Mouse (Mus musculus) C2C12 (cell line): Measurements from ENCODE around the gene Camkk2.

Experiments used
- CEBPB ChIP-seq: IDR thresholded peaks from one replicate; pipeline ENCODE4 v1.6.1; 2011; ENCODE audit warnings: low read depth, mild to moderate bottlenecking, control low read depth, moderate library complexity
- CTCF ChIP-seq: IDR thresholded peaks from one replicate; pipeline ENCODE4 v1.5.1; 2011; ENCODE audit not compliant: control insufficient read depth, insufficient read depth, insufficient read length
- FOSL1 ChIP-seq: IDR thresholded peaks from one replicate; pipeline ENCODE4 v1.8.0; 2011; ENCODE audit warnings: mild to moderate bottlenecking, low read length; ENCODE audit not compliant: poor library complexity, insufficient read depth, severe bottlenecking
- MYOG ChIP-seq: IDR thresholded peaks from one replicate; pipeline ENCODE4 v1.6.1; 2011; ENCODE audit not compliant: control insufficient read depth, insufficient read length; ENCODE audit errors: extremely low read depth

GRCm38 (mm10) chr5:122695516-122695915, 83.7 kb downstream of the Camkk2 start:
- TF ChIP-seq CTCF, result no peak
- no peak for TF ChIP-seq FOSL1
- no peak for TF ChIP-seq CEBPB
- no peak for TF ChIP-seq MYOG
